Mouse (Mus musculus) MEL (cell line): Measurements from ENCODE around the gene Dhx15. TPM values are rescaled to one million over a fixed set of nuclear protein-coding genes. Genes with fewer than 3 reads are reported as not detected.

Experiments used
- DNase-seq: peaks from one replicate; pipeline ENCODE4 v3.0.0; 2011; ENCODE audit warnings: low read depth, low spot score
- H3K27ac ChIP-seq: 2 replicates; pipeline ENCODE4 v1.5.1; 2012; ENCODE audit warnings: low read depth, mild to moderate bottlenecking, control low read depth, low read length, moderate library complexity; ENCODE audit not compliant: control insufficient read depth
- H3K27me3 ChIP-seq, 2 experiments: fragments of 150-350 bp in 1 of 2; sonication (generic) in 1 of 2; 2 replicates each; pipeline ENCODE4 v1.6.1; 2012; ENCODE audit warnings: low read length in 2 of 2, mild to moderate bottlenecking in 2 of 2, improper control_type of control experiment in 1 of 2, moderate library complexity in 1 of 2; ENCODE audit not compliant: insufficient read depth in 2 of 2, control insufficient read depth in 1 of 2
- H3K36me3 ChIP-seq, 2 experiments: 2 replicates each; pipeline ENCODE4 v1.6.1; 2012 to 2014; ENCODE audit warnings: low read length in 2 of 2, improper control_type of control experiment in 1 of 2, inconsistent platforms in 1 of 2, mild to moderate bottlenecking in 1 of 2; ENCODE audit not compliant: insufficient read depth in 2 of 2, control insufficient read depth in 1 of 2
- H3K4me1 ChIP-seq, 2 experiments: fragments of 150-350 bp in 1 of 2; sonication (generic) in 1 of 2; 2 replicates each; pipeline ENCODE4 v1.6.1; 2012; ENCODE audit warnings: low read length in 2 of 2, improper control_type of control experiment in 1 of 2, mild to moderate bottlenecking in 1 of 2; ENCODE audit not compliant: insufficient read depth in 2 of 2, control insufficient read depth in 1 of 2
- H3K4me3 ChIP-seq, 2 experiments: fragments of 150-350 bp in 1 of 2; sonication (generic) in 1 of 2; 2 replicates each; pipeline ENCODE4 v1.5.1; 2012; ENCODE audit warnings: low read depth in 2 of 2, low read length in 2 of 2, mild to moderate bottlenecking in 2 of 2, moderate library complexity in 2 of 2, control low read depth in 1 of 2, improper control_type of control experiment in 1 of 2; ENCODE audit not compliant: control insufficient read depth in 1 of 2, insufficient read depth in 1 of 2
- H3K79me2 ChIP-seq: 2 replicates; pipeline ENCODE4 v1.6.1; 2012; ENCODE audit warnings: mild to moderate bottlenecking, low read length, moderate library complexity; ENCODE audit not compliant: control insufficient read depth, poor library complexity, insufficient read depth
- H3K9ac ChIP-seq: 2 replicates; pipeline ENCODE4 v1.6.1; 2012; ENCODE audit warnings: low read depth, mild to moderate bottlenecking, control low read depth, low read length, moderate library complexity; ENCODE audit not compliant: control insufficient read depth, poor library complexity, severe bottlenecking
- H3K9me3 ChIP-seq: fragments of 150-350 bp; sonication (generic); replicated peaks from 2 replicates; pipeline ENCODE4 v1.6.1; 2012; ENCODE audit warnings: mild to moderate bottlenecking, low read length, improper control_type of control experiment, moderate library complexity; ENCODE audit not compliant: insufficient read depth
- BHLHE40 ChIP-seq: IDR thresholded peaks from 2 replicates; pipeline ENCODE4 v1.6.1; 2012; ENCODE audit warnings: low read depth, mild to moderate bottlenecking, inconsistent platforms, low read length, improper control_type of control experiment, borderline replicate concordance
- CHD1 ChIP-seq: IDR thresholded peaks from 2 replicates; pipeline ENCODE4 v1.6.1; 2012; ENCODE audit warnings: low read depth, mild to moderate bottlenecking, inconsistent platforms, low read length, improper control_type of control experiment
- CHD2 ChIP-seq: IDR thresholded peaks from 2 replicates; pipeline ENCODE4 v1.6.1; 2011; ENCODE audit warnings: low read length, improper control_type of control experiment
- CTCF ChIP-seq, 3 experiments: IDR thresholded peaks in 2 of 3; conservative IDR thresholded peaks in 1 of 3; 2 replicates each; pipeline ENCODE4 v1.5.1; 2011 to 2012; ENCODE audit warnings: low read length in 3 of 3, low read depth in 2 of 3, mild to moderate bottlenecking in 2 of 3, improper control_type of control experiment in 1 of 3, inconsistent platforms in 1 of 3, mixed read lengths in 1 of 3, moderate library complexity in 1 of 3; ENCODE audit not compliant: control insufficient read depth in 1 of 3, insufficient read depth in 1 of 3, poor library complexity in 1 of 3, severe bottlenecking in 1 of 3
- E2F4 ChIP-seq: IDR thresholded peaks from 2 replicates; pipeline ENCODE4 v1.6.1; 2011; ENCODE audit warnings: low read depth, low read length, improper control_type of control experiment, borderline replicate concordance
- ELF1 ChIP-seq: IDR thresholded peaks from 2 replicates; pipeline ENCODE4 v1.6.1; 2014; ENCODE audit warnings: low read depth, mild to moderate bottlenecking, inconsistent platforms, low read length, improper control_type of control experiment, moderate library complexity
- EP300 ChIP-seq, 2 experiments: IDR thresholded peaks; 2 replicates each; pipeline ENCODE4 v1.6.1; 2011; ENCODE audit warnings: improper control_type of control experiment in 2 of 2, low read length in 2 of 2, low read depth in 1 of 2, mild to moderate bottlenecking in 1 of 2
- ETS1 ChIP-seq: IDR thresholded peaks from 2 replicates; pipeline ENCODE4 v1.6.1; 2012; ENCODE audit warnings: low read depth, mild to moderate bottlenecking, inconsistent platforms, low read length, improper control_type of control experiment, moderate library complexity
- GABPA ChIP-seq: IDR thresholded peaks from 2 replicates; pipeline ENCODE4 v1.6.1; 2012; ENCODE audit warnings: low read depth, mild to moderate bottlenecking, inconsistent platforms, low read length, improper control_type of control experiment, moderate library complexity
- GATA1 ChIP-seq: IDR thresholded peaks from 2 replicates; pipeline ENCODE4 v1.6.1; 2011; ENCODE audit warnings: low read depth, low read length, improper control_type of control experiment
- HCFC1 ChIP-seq: IDR thresholded peaks from 2 replicates; pipeline ENCODE4 v1.6.1; 2012; ENCODE audit warnings: low read depth, mild to moderate bottlenecking, inconsistent platforms, low read length, improper control_type of control experiment, moderate library complexity
- JUND ChIP-seq: IDR thresholded peaks from 2 replicates; pipeline ENCODE4 v1.6.1; 2011; ENCODE audit warnings: low read depth, mild to moderate bottlenecking, improper control_type of control experiment, low read length
- KAT2A ChIP-seq: conservative IDR thresholded peaks from 2 replicates; pipeline ENCODE4 v1.6.1; 2012; ENCODE audit warnings: low read depth, low read length, improper control_type of control experiment, inconsistent platforms
- MAFK ChIP-seq: IDR thresholded peaks from 2 replicates; pipeline ENCODE4 v1.6.1; 2011; ENCODE audit warnings: low read depth, mild to moderate bottlenecking, low read length, improper control_type of control experiment, borderline replicate concordance
- MAX ChIP-seq: IDR thresholded peaks from 2 replicates; pipeline ENCODE4 v1.6.1; 2011; ENCODE audit warnings: low read length, improper control_type of control experiment
- MAZ ChIP-seq: IDR thresholded peaks from 2 replicates; pipeline ENCODE4 v1.6.1; 2012; ENCODE audit warnings: low read depth, mild to moderate bottlenecking, inconsistent platforms, low read length, improper control_type of control experiment
- MXI1 ChIP-seq: IDR thresholded peaks from 2 replicates; pipeline ENCODE4 v1.6.1; 2011; ENCODE audit warnings: mild to moderate bottlenecking, low read depth, low read length, improper control_type of control experiment
- MYB ChIP-seq: IDR thresholded peaks from 2 replicates; pipeline ENCODE4 v1.6.1; 2011; ENCODE audit warnings: mild to moderate bottlenecking, low read depth, low read length, improper control_type of control experiment
- MYC ChIP-seq: IDR thresholded peaks from 2 replicates; pipeline ENCODE4 v1.6.1; 2011; ENCODE audit warnings: low read depth, mild to moderate bottlenecking, low read length, improper control_type of control experiment, moderate library complexity
- NELFE ChIP-seq: IDR thresholded peaks from 2 replicates; pipeline ENCODE4 v1.6.1; 2011; ENCODE audit warnings: low read depth, low read length, improper control_type of control experiment
- NRF1 ChIP-seq: IDR thresholded peaks from 2 replicates; pipeline ENCODE4 v1.6.1; 2014; ENCODE audit warnings: low read depth, mild to moderate bottlenecking, inconsistent platforms, low read length, improper control_type of control experiment, moderate library complexity; ENCODE audit not compliant: poor library complexity, insufficient read depth, severe bottlenecking
- POLR2A ChIP-seq, 2 experiments: IDR thresholded peaks; 2 replicates each; pipeline ENCODE4 v1.6.1; 2011 to 2012; ENCODE audit warnings: low read length in 2 of 2, mild to moderate bottlenecking in 2 of 2, control low read depth in 1 of 2, improper control_type of control experiment in 1 of 2, low read depth in 1 of 2, moderate library complexity in 1 of 2; ENCODE audit not compliant: control insufficient read depth in 1 of 2, insufficient read depth in 1 of 2, poor library complexity in 1 of 2
- POLR2AphosphoS2 ChIP-seq: IDR thresholded peaks from 2 replicates; pipeline ENCODE4 v1.6.1; 2011; ENCODE audit warnings: low read length, improper control_type of control experiment
- POLR2AphosphoS5 ChIP-seq: IDR thresholded peaks from 2 replicates; pipeline ENCODE4 v1.6.1; 2012; ENCODE audit warnings: low read depth, borderline replicate concordance, mild to moderate bottlenecking, inconsistent platforms, low read length, moderate library complexity, mixed read lengths
- RAD21 ChIP-seq: IDR thresholded peaks from 2 replicates; pipeline ENCODE4 v1.6.1; 2011; ENCODE audit warnings: mild to moderate bottlenecking, low read depth, low read length, improper control_type of control experiment
- RCOR1 ChIP-seq: IDR thresholded peaks from 2 replicates; pipeline ENCODE4 v1.6.1; 2012; ENCODE audit warnings: low read depth, mild to moderate bottlenecking, inconsistent platforms, low read length, improper control_type of control experiment
- SIN3A ChIP-seq: IDR thresholded peaks from 2 replicates; pipeline ENCODE4 v1.6.1; 2012; ENCODE audit warnings: low read length, improper control_type of control experiment, inconsistent platforms
- SMC3 ChIP-seq: IDR thresholded peaks from 2 replicates; pipeline ENCODE4 v1.6.1; 2011; ENCODE audit warnings: low read depth, low read length, improper control_type of control experiment
- TAL1 ChIP-seq: IDR thresholded peaks from 2 replicates; pipeline ENCODE4 v1.6.1; 2012; ENCODE audit warnings: mild to moderate bottlenecking, inconsistent platforms, low read length, moderate library complexity, mixed read lengths
- TBP ChIP-seq: IDR thresholded peaks from 2 replicates; pipeline ENCODE4 v1.8.0; 2011; ENCODE audit warnings: low read depth, low read length, improper control_type of control experiment
- TCF12 ChIP-seq: IDR thresholded peaks from 2 replicates; pipeline ENCODE4 v1.6.1; 2014; ENCODE audit warnings: low read depth, mild to moderate bottlenecking, inconsistent platforms, low read length, improper control_type of control experiment, moderate library complexity
- UBTF ChIP-seq: IDR thresholded peaks from 2 replicates; pipeline ENCODE4 v1.6.1; 2012; ENCODE audit warnings: low read depth, mild to moderate bottlenecking, inconsistent platforms, low read length, improper control_type of control experiment, moderate library complexity, borderline replicate concordance; ENCODE audit not compliant: insufficient read depth
- USF1 ChIP-seq: IDR thresholded peaks from 2 replicates; pipeline ENCODE4 v1.6.1; 2014; ENCODE audit warnings: low read depth, mild to moderate bottlenecking, inconsistent platforms, low read length, improper control_type of control experiment, moderate library complexity
- USF2 ChIP-seq, 2 experiments: IDR thresholded peaks; 2 replicates each; pipeline ENCODE4 v1.6.1; 2011 to 2012; ENCODE audit warnings: improper control_type of control experiment in 2 of 2, low read length in 2 of 2, borderline replicate concordance in 1 of 2, inconsistent platforms in 1 of 2, low read depth in 1 of 2, mild to moderate bottlenecking in 1 of 2; ENCODE audit not compliant: insufficient read depth in 1 of 2
- ZC3H11A ChIP-seq: IDR thresholded peaks from 2 replicates; pipeline ENCODE4 v1.6.1; 2012; ENCODE audit warnings: low read depth, mild to moderate bottlenecking, inconsistent platforms, low read length, improper control_type of control experiment
- ZKSCAN1 ChIP-seq: IDR thresholded peaks from 2 replicates; pipeline ENCODE4 v1.6.1; 2012; ENCODE audit warnings: low read depth, mild to moderate bottlenecking, inconsistent platforms, low read length, improper control_type of control experiment, moderate library complexity
- ZMIZ1 ChIP-seq: IDR thresholded peaks from 2 replicates; pipeline ENCODE4 v1.6.1; 2012; ENCODE audit warnings: low read depth, mild to moderate bottlenecking, inconsistent platforms, low read length, improper control_type of control experiment, moderate library complexity
- polyA plus RNA-seq, 2 experiments: library from polyadenylated mRNA; stranded (reverse) in 1 of 2; unstranded in 1 of 2; fragments of >175 nt in 1 of 2; fragments of >200 nt in 1 of 2; gene quantifications; 2 replicates each; pipeline versions ENCODE4 v1.2.1 to v1.2.4; 2012; ENCODE audit warnings: low replicate concordance in 2 of 2, low read depth in 1 of 2; ENCODE audit not compliant: insufficient read length in 2 of 2, insufficient read depth in 1 of 2, missing spikeins in 1 of 2
- total RNA-seq: library from RNA; depleted of rRNA; stranded (reverse); fragments of 300-350 nt; gene quantifications from 2 replicates; pipeline ENCODE4 v1.2.3, GENCODE M21; 2012

Dhx15 gene
- total and polyA plus RNA-seq, 3 experiments: 153 to 348 (median 309) TPM

DNA sequence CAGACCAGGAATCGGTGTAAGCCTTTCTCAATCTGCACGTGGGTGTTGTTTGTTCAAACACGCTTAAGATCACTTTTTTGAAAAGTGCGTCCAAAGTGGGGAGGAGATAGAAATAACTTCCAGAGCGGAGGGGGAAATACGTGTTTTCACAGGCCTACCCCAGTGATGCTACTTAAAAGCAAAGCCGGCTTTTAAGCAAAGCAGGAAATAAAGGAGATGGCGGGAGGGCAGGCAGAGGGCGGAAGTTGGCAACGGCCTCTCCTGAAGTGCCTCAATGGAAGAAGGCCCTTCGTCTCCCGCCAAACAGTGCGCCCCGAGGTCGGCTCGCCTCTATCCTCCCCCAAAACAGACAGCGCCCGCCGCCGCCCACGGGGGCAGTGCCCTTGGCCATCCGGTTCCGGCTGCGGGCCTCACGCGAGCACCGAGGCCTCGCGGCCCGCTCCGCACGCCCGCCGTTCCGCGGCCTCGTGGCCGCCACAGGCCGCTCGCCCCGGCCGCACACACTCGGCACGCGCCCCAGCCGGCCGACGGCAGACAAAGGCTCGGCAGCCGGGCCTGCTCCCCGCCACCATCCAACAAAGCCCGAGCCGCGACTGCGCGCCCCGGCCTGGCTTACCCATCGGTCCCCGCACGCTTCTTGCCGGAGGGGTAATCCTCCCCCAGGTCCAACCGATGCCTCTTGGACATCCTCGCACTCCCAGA, 499 bp downstream of the Dhx15 start:
- Histone ChIP-seq H3K27ac (peak overlapping the region; percentile 88), H3K4me1 (peaks cover 9 to 18% of the 10 kb centered on the region in 2 experiments), H3K4me3 (peak overlapping the region; percentile 79 to 97), H3K27me3 (no peaks in the 10 kb centered on the region), H3K36me3 (peaks cover 0 to 39% of the 10 kb centered on the region in 2 experiments; a peak in 3 of 4 replicates), H3K79me2 (peaks cover 57% of the 10 kb centered on the region), H3K9me3 (no peaks in the 10 kb centered on the region), H3K9ac (peak overlapping the region; percentile 99)
- peak; percentile 85 for DNase-seq
- no peak for TF ChIP-seq CTCF (IDR thresholded peaks at IDR 0.05 in 2 of 3, conservative IDR thresholded peaks at IDR 0.05 in 1 of 3; ENCODE audit: control insufficient read depth in 1 of 3, insufficient read depth in 1 of 3, low read depth in 2 of 3, low read length in 3 of 3, poor library complexity in 1 of 3, severe bottlenecking in 1 of 3)
- peak; percentile 24; the same call in 1 of the 2 replicates for TF ChIP-seq ETS1
- peak; percentile 67; the same call in 1 of the 2 replicates for TF ChIP-seq HCFC1
- TF ChIP-seq MAFK: no peak
- TF ChIP-seq MAZ: no peak
- no peak for TF ChIP-seq GABPA
- no peak for TF ChIP-seq ZKSCAN1
- TF ChIP-seq SIN3A: peak; percentile 97
- peak; percentile 91; the same call in 1 of the 2 replicates for TF ChIP-seq UBTF
- TF ChIP-seq EP300 (IDR thresholded peaks at IDR 0.05; ENCODE audit: low read depth in 1 of 2, low read length in 2 of 2): no peak
- TF ChIP-seq CHD1: peak; percentile 80
- no peak for TF ChIP-seq RAD21
- TF ChIP-seq RCOR1: no peak
- no peak for TF ChIP-seq NELFE
- no peak for TF ChIP-seq KAT2A
- TF ChIP-seq SMC3: no peak
- no peak for TF ChIP-seq POLR2AphosphoS2
- peak; percentile 75 for TF ChIP-seq ELF1
- TF ChIP-seq MXI1: peak; percentile 98
- peak; percentile 84 for TF ChIP-seq MAX
- TF ChIP-seq CHD2: no peak
- TF ChIP-seq GATA1: no peak
- TF ChIP-seq ZC3H11A: no peak
- no peak for TF ChIP-seq TCF12
- TF ChIP-seq E2F4: peak; percentile 72; the same call in 1 of the 2 replicates
- no peak for TF ChIP-seq MYB
- TF ChIP-seq ZMIZ1: 0 out of 2 replicates have a peak, but pooled peaks have one; percentile 20
- TF ChIP-seq TAL1: no peak
- TF ChIP-seq TBP: peak; percentile 74
- no peak for TF ChIP-seq POLR2AphosphoS5
- TF ChIP-seq JUND: no peak
- no peak for TF ChIP-seq USF1
- no peak for TF ChIP-seq NRF1
- peak; percentile 90 for TF ChIP-seq MYC
- TF ChIP-seq BHLHE40: no peak
- peak in 1 of 2 experiments; percentile 65; a peak in 3 of 4 replicates for TF ChIP-seq POLR2A (IDR thresholded peaks at IDR 0.05; ENCODE audit: control insufficient read depth in 1 of 2, insufficient read depth in 1 of 2, low read depth in 1 of 2, low read length in 2 of 2, poor library complexity in 1 of 2)
- TF ChIP-seq USF2 (IDR thresholded peaks at IDR 0.05; ENCODE audit: borderline replicate concordance in 1 of 2, insufficient read depth in 1 of 2, low read depth in 1 of 2, low read length in 2 of 2): no peak
